Mouse (Mus musculus): ENCODE results near the gene Dst.

DNA sequence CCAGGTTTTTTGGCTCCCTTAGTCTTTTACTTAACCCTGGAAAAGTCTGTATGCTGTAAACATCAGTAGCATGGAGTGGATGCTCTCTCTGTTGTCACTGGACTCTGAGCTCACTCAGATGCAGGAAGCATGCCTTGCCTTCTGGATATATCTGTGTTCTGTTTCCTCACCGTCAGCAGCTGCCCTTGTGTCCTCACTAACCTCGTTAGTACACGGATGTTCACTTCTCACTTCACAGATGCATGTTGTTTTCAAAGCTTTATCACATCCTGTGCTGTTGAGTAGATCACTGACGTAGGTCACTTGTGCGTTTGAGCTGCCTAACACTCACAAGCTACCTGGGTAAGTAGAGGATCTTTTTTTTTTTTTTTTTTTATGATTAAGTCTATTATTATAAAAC is 279.5 kb downstream of the Dst start:
- TF ChIP-seq CTCF (IDR thresholded peaks at IDR 0.05) (no peak), EP300 (IDR thresholded peaks at IDR 0.05; ENCODE audit: insufficient read depth, low read depth, low read length) (no peak), POLR2A (IDR thresholded peaks at IDR 0.05; ENCODE audit: insufficient read depth, low read depth, low read length) (no peak)
